Mouse (Mus musculus) embryo, embryonic 11 days (tissue): ENCODE measurements at regions not wholly inside any gene's neighbourhood (a gene's known extent, or its start where the extent isn't known, plus 50 kb on each side); places are given as distances from the start of the nearest gene placed in this dataset.

Source experiments
- DNase-seq: peaks from one replicate; pipeline ENCODE4 v3.0.0-alpha.2; 2015

- DNase-seq = no peak
Measured at GRCm38 (mm10) chr3:83556788-83557515, 209.2 kb upstream of the Sfrp2 start.

- DNase-seq = no peak
Measured at GRCm38 (mm10) chr3:83562026-83562425, 204.1 kb upstream of the Sfrp2 start.

GRCm38 (mm10) chr3:83575526-83575925, 190.6 kb upstream of the Sfrp2 start:
- DNase-seq = no peak

- DNase-seq = no peak
Measured at GRCm38 (mm10) chr3:83576155-83576554, 190.0 kb upstream of the Sfrp2 start.

GRCm38 (mm10) chr3:83580766-83581165, 185.4 kb upstream of the Sfrp2 start:
- peak; percentile 51 for DNase-seq

GRCm38 (mm10) chr3:83582256-83582655, 183.9 kb upstream of the Sfrp2 start:
- DNase-seq = no peak

GRCm38 (mm10) chr3:83583071-83583672, 182.9 kb upstream of the Sfrp2 start:
- DNase-seq = peak; percentile 65

GRCm38 (mm10) chr3:83586086-83586485, 180.0 kb upstream of the Sfrp2 start:
- DNase-seq = no peak

GRCm38 (mm10) chr3:83586551-83586950, 179.6 kb upstream of the Sfrp2 start:
- no peak for DNase-seq

- peak; percentile 38 for DNase-seq
Measured at GRCm38 (mm10) chr3:83589127-83589526, 177.0 kb upstream of the Sfrp2 start.

GRCm38 (mm10) chr3:83591206-83591605, 174.9 kb upstream of the Sfrp2 start:
- DNase-seq = no peak

- DNase-seq = no peak
Measured at GRCm38 (mm10) chr3:83593321-83593720, 172.8 kb upstream of the Sfrp2 start.

GRCm38 (mm10) chr3:83601506-83601905, 164.6 kb upstream of the Sfrp2 start:
- DNase-seq = no peak

- DNase-seq = peak; percentile 29
Measured at GRCm38 (mm10) chr3:83609095-83609770, 156.9 kb upstream of the Sfrp2 start.

GRCm38 (mm10) chr3:83620435-83620834, 145.7 kb upstream of the Sfrp2 start:
- DNase-seq = no peak

- DNase-seq = no peak
Measured at GRCm38 (mm10) chr3:83633032-83633431, 133.1 kb upstream of the Sfrp2 start.

- DNase-seq = no peak
Measured at GRCm38 (mm10) chr3:83640433-83640832, 125.7 kb upstream of the Sfrp2 start.

GRCm38 (mm10) chr3:83663716-83664115, 102.4 kb upstream of the Sfrp2 start:
- DNase-seq = no peak

- no peak for DNase-seq
Measured at GRCm38 (mm10) chr3:83676147-83676546, 90.0 kb upstream of the Sfrp2 start.

- no peak for DNase-seq
Measured at GRCm38 (mm10) chr3:83686611-83687010, 79.5 kb upstream of the Sfrp2 start.

GRCm38 (mm10) chr3:83687503-83687902, 78.6 kb upstream of the Sfrp2 start:
- DNase-seq = no peak

GRCm38 (mm10) chr3:83689068-83689976, 76.8 kb upstream of the Sfrp2 start:
- DNase-seq = peak; percentile 35

GRCm38 (mm10) chr3:83694505-83694904, 71.6 kb upstream of the Sfrp2 start:
- DNase-seq = no peak
